Mouse (Mus musculus): ENCODE measurements around the gene Gm28043. TPM values are rescaled to one million over a fixed set of nuclear protein-coding genes. Genes with fewer than 3 reads are reported as not detected.

Gm28043 gene
- polyA plus RNA-seq, 1 experiment, result 0.25 TPM

GRCm38 (mm10) chr17:29731953-29732325, 117.3 kb downstream of the Gm28043 start:
- no peak for DNase-seq (ENCODE audit: low read depth, low spot score)
- WGBS, result 81% methylated on average over 6 of the region's 6 CpGs

GRCm38 (mm10) chr17:29732522-29732921, 117.8 kb downstream of the Gm28043 start:
- WGBS, result 81% methylated on average over 2 of the region's 2 CpGs
- no peak for DNase-seq (ENCODE audit: low read depth, low spot score)

- 66% methylated on average over 15 of the region's 15 CpGs for WGBS
Observed at GRCm38 (mm10) chr17:29736448-29737014, 121.9 kb downstream of the Gm28043 start.

GRCm38 (mm10) chr17:29737849-29738804, 123.5 kb downstream of the Gm28043 start:
- DNase-seq (ENCODE audit: low read depth, low spot score), result no peak
- WGBS, result 30% methylated on average over 22 of the region's 22 CpGs

More at GRCm38 (mm10) chr17:29736448-29737014, 121.9 kb downstream of the Gm28043 start:
- DNase-seq (ENCODE audit: low read depth, low spot score), result no peak

- WGBS, result 80% methylated on average over 6 of the region's 6 CpGs
- no peak for DNase-seq (ENCODE audit: low read depth, low spot score)
Observed at GRCm38 (mm10) chr17:29747466-29747865, 132.8 kb downstream of the Gm28043 start.

Other genes with a start within 250 kb of the Gm28043 start
- 47.7 and 66.8 TPM in 2 replicates for gene Pim1, start 124.1 kb upstream of the Gm28043 start, polyA plus RNA-seq (2012; rRNA removed)
- gene Gm17657, start 65.2 kb upstream of the Gm28043 start, polyA plus RNA-seq (2012; rRNA removed), result not detected in 2 replicates
- gene Tbc1d22b, start 65.1 kb upstream of the Gm28043 start, polyA plus RNA-seq (2012; rRNA removed), result 17.2 and 21.8 TPM in 2 replicates
- gene Tmem217, start 62.5 kb upstream of the Gm28043 start, polyA plus RNA-seq (2012; rRNA removed), result not detected in 2 replicates
- gene Rnf8, start 86 bp upstream of the Gm28043 start, polyA plus RNA-seq (2012; rRNA removed), result 18.0 and 18.8 TPM in 2 replicates
- 19.6 and 27.4 TPM in 2 replicates for gene Cmtr1, start 45.7 kb downstream of the Gm28043 start, polyA plus RNA-seq (2012; rRNA removed)
- 5.2 and 6.8 TPM in 2 replicates for gene Ccdc167, start 102.2 kb downstream of the Gm28043 start, polyA plus RNA-seq (2012; rRNA removed)

Measured in large intestine, adult 2 months (tissue).